Mouse (Mus musculus) bone marrow macrophage, adult 2 months (primary cell): Measurements from ENCODE around the gene Rptor. TPM values are rescaled to one million over a fixed set of nuclear protein-coding genes. Genes with fewer than 3 reads are reported as not detected.
"Not testable (repeated sequence)": the region's sequence is repeated elsewhere in the genome, so short reads cannot be mapped to it uniquely, and the experiment has no call there.

Source experiments
- H3K27ac ChIP-seq: 2 replicates; pipeline ENCODE4 v1.5.1; 2012; ENCODE audit warnings: low read depth, low read length; ENCODE audit not compliant: insufficient read depth
- H3K4me1 ChIP-seq: 2 replicates; pipeline ENCODE4 v1.6.1; 2012; ENCODE audit warnings: low read length; ENCODE audit not compliant: control insufficient read depth, insufficient read depth
- H3K4me3 ChIP-seq: 2 replicates; pipeline ENCODE4 v1.5.1; 2012; ENCODE audit warnings: mild to moderate bottlenecking, low read length, moderate library complexity; ENCODE audit not compliant: insufficient read depth
- CTCF ChIP-seq: IDR thresholded peaks from 2 replicates; pipeline ENCODE4 v1.5.1; 2012; ENCODE audit warnings: low read depth, mild to moderate bottlenecking, low read length, moderate library complexity
- POLR2A ChIP-seq: IDR thresholded peaks from 2 replicates; pipeline ENCODE4 v1.6.1; 2012; ENCODE audit warnings: mild to moderate bottlenecking, low read depth, low read length, borderline replicate concordance
- polyA plus RNA-seq: library from polyadenylated mRNA; stranded (reverse); fragments of >200 nt; gene quantifications from 2 replicates; pipeline ENCODE4 v1.2.4, GENCODE M21; 2012; ENCODE audit not compliant: missing spikeins, insufficient read depth, insufficient read length

Rptor gene
- polyA plus RNA-seq, 1 experiment = 23.8 TPM

DNA sequence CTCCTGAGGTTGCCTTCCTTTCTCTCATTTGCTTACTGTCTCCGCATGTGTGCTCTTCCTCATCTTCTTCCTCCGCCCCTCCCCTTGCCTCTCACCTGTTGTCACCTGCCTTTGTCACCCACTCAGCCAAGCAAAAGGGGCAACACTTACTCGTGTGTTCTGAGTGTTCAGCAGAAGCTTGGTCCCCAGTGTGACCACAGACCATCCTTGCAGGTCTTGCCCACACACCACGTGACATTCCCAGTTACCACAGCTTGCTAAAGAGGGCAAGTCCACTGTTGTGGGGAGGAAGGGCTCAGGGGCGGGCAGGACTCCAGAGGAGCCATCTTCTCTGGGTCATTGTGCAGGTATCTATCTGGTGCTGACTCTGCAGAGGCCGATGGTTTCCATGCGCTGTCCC is 40.6 kb downstream of the Rptor start:
- no peak for TF ChIP-seq CTCF
- no peak for TF ChIP-seq POLR2A
- H3K4me3 ChIP-seq = no peak overlapping the region
- no peak overlapping the region for H3K27ac ChIP-seq
- H3K4me1 ChIP-seq = peaks cover 21% of the 10 kb centered on the region

DNA sequence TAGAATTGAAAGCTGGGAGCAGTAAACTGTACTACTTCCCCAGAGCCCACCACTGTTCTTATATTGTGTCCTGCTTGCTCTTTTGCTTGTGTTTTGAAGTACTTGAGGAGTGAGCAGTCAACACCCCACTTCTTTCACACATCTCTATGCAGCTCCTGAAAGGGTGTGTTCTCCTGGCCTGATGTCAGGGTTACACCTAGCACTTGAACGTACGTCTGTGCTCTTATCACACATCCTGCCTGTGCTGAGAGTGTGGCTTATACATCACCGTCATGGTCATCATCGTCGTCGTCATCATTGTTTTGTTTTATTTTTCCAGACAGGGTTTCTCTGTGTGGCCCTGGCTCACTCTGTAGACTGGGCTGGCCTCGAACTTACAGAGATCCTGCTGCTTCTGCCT is 41.4 kb downstream of the Rptor start:
- H3K4me1 ChIP-seq = peaks cover 21% of the 10 kb centered on the region
- TF ChIP-seq CTCF (no peak), POLR2A (no peak)
- no peak overlapping the region for H3K4me3 ChIP-seq
- no peak overlapping the region for H3K27ac ChIP-seq

DNA sequence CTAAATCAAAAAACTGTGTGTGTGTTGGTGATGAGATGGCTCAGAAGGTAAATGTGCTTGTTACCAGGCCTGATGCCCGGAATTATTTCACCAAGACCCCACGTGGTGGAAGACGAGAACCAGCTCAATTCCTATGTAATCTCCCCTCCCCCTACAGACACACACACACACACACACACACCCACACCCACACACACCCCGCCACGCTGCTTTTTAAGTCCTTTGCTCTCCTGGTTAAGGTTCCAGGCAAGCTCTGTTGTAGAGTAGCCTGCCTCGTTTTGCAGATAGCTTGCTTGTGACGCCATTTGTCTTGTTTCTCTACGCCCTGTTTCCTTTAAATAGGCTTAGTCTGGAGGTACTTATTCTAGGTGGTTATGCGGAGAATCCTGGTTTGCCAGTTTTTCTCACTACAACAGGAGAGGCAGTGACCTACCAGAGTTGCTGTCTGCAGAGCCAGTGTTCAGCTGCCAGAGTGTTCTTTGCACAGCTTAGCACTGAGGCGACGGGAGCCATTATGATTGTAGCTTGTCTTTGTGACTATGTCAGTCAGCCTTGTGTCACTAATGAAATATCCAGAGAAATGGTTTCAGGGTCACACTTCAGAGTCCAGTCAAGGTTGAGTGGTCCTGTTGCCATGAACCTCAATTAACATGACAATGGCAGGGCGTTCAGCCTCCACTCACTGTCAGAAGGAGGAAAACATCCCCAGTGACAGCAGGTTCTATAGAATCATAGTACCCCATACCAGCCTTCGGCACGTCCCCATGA is 42.1 kb downstream of the Rptor start:
- H3K4me1 ChIP-seq = peaks cover 21% of the 10 kb centered on the region
- H3K27ac ChIP-seq = no peak overlapping the region
- TF ChIP-seq POLR2A (no peak), CTCF (no peak)

DNA sequence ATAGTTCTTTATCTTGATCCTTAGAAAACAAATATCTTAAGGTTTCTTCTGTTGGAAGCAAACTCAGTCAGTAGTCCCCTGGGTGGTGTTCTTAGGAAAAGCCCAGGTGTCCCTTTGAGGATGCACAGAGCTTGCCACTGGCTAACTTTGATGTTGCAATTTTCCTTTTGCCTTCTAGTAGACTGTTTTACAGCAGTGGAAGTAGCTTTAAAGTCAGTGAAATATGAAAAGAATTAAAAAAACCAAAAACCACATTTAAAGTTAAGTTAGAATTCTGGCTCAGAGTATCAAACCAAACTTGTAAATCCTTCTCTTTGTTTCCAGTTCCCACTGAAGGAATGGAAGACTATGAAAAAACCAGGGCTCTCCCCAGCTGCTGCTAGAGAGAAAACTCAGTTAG is 47.8 kb downstream of the Rptor start:
- Histone ChIP-seq H3K27ac (no peak overlapping the region), H3K4me1 (peaks cover 14% of the 10 kb centered on the region), H3K4me3 (no peak overlapping the region)
- TF ChIP-seq POLR2A (no peak), CTCF (no peak)

More for the DNA sequence above, 42.1 kb downstream of the Rptor start:
- H3K4me3 ChIP-seq = no peak overlapping the region

DNA sequence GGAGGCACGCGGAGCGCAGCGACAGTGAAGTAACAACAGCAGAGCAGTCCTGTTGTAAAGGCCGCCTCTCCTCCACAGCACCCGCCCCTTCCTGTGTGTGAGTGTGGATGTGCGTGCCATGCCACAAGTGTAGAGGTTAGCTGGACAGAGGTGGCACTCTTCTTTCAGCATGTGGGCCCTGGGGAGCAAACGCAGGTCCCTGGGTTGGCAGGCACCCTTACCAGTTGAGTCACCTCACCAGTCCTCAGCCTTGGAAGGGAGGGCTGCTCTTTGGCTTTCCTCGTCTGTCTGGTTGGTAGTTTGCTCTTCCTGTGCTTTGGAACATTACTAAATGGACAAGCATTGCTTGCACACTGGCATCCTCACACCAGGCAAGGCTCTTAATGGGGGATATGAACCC is 50.6 kb downstream of the Rptor start:
- no peak overlapping the region for H3K27ac ChIP-seq
- no peak overlapping the region for H3K4me3 ChIP-seq
- TF ChIP-seq CTCF (no peak), POLR2A (no peak)
- H3K4me1 ChIP-seq = peaks cover 12% of the 10 kb centered on the region

DNA sequence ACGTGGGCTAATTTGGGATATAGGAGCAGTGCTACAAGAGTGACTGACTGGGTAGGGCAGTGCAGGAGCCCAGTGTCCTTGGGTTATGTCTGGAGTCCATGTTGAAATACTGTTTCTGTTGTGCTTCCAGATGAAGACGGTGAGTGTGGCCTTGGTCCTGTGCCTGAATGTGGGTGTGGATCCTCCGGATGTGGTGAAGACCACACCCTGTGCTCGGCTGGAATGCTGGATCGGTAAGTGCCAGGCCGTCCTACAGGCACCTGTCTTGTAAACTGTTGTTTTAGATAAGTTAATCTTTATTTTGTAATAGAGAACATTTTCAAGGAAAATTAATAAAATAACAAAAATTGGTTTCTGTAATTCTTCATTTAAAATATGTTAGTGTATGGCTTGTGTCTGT is 54.8 kb downstream of the Rptor start:
- Histone ChIP-seq H3K4me3 (no peak overlapping the region), H3K27ac (no peak overlapping the region), H3K4me1 (peaks cover 4% of the 10 kb centered on the region; the same call in 1 of the 2 replicates)
- TF ChIP-seq POLR2A = no peak
- no peak for TF ChIP-seq CTCF

DNA sequence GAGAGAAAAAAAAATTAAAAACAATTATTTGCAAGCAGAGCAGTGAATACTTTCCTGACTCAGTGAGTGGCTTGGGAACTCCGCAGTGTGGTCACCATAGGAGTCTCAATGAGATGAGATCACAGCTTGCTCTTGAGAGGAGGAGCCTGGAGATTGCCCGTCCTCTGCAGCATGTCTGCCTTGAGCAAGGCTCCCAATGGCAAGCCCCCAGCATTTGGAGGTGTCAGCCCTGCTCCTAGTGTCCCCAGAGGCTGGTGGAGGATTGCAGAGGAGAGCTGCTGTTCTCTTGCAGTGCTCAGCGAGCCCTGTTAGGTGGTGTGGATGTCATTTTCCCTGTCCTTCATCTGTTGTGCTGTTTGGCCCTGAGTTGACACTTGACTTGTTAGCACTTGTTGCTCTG is 56.6 kb downstream of the Rptor start:
- TF ChIP-seq CTCF (no peak), POLR2A (no peak)
- no peak overlapping the region for H3K27ac ChIP-seq
- H3K4me3 ChIP-seq = no peak overlapping the region
- H3K4me1 ChIP-seq = peaks cover 6% of the 10 kb centered on the region; the same call in 1 of the 2 replicates

DNA sequence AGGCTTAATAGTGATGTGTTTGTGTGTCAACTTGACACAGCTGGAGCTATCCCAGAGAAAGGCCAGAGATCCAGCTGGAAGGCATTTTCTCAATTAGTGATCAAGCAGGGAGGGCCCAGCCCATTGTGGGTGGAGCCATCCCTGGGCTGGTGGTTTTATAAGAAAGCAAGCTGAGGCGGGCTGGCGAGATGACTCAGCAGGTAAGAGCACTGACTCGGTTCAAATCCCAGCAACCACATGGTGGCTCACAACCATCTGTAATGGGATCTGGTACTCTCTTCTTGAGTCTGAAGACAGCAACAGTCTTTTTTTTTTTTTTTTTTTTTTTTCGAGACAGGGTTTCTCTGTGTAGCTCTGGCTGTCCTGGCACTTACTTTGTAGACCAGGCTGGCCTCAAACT is 58.8 kb downstream of the Rptor start:
- not testable (repeated sequence) for H3K27ac ChIP-seq, H3K4me3 ChIP-seq, H3K4me1 ChIP-seq

DNA sequence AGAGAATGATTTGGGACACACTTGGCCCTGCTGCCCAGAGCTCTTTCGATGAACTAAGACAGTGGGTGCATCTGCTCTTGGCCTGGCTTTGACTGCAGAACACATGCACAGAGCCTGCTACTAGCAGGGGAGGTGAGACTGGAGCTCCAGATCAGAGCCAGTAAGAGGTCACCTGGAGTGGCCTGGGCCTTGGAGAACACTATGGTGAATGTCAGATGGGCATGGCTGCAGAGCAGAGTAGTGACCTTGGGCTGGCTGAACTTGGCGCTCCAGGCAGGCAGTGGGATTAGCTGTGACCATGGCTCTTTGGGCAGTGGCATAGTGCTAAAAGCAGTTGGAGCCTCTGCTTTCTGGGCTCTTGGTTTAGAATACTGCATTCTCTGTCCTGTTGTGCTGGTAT is 61.2 kb downstream of the Rptor start:
- no peak overlapping the region for H3K4me3 ChIP-seq
- no peak overlapping the region for H3K27ac ChIP-seq
- TF ChIP-seq CTCF = no peak
- TF ChIP-seq POLR2A = no peak
- peaks cover 6% of the 10 kb centered on the region; the same call in 1 of the 2 replicates for H3K4me1 ChIP-seq

DNA sequence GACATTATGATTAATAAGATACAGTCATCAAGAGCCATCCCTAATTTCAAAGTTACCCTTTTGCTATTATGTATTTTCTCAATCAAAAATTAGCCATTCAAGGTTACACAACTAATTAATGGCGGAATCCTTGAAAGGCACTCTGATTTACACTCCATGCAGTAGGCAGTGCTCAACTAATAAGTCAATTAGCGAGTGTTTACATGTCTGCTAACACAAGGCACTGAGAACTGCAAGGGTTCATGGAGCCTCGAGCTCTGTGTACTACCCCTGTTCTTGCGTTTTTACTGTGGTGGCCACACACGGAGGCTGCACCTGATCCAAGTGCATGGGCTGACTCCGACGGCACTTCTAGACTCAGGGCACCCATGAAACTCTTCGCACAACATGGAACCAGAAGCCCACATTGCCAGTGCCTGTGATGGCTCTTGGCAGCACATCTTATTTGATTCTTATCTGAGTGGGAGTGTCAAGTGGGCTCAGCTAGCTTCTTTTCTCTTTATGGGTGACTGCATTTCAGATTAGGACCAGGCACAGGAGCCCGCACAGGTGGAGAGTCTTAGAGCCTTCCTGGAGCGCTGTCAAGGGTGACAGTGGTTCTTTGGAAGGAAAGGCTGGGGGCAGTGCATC is 62.1 kb downstream of the Rptor start:
- Histone ChIP-seq H3K27ac (no peak overlapping the region), H3K4me3 (no peak overlapping the region), H3K4me1 (peaks cover 10% of the 10 kb centered on the region)
- no peak for TF ChIP-seq POLR2A
- TF ChIP-seq CTCF = no peak
